Comparison of ENCODE assay signal across 8 mouse cellular contexts in genomic region chr14:52123918-52124317, GRCm38 (mm10). TPM values are rescaled to one million over a fixed set of nuclear protein-coding genes. Genes with fewer than 3 reads are reported as not detected.
DNase-seq lines count a peak whose midpoint lies in the region; TF ChIP-seq lines count a peak whose summit lies in the region.
"Had no signal": no experiment of that assay in that cellular context is flagged by ENCODE, and none has a peak within 500 bp of the region (broad histone marks: within the 10 kb centered on the region; RNA-seq: fewer than 3 reads in every experiment).

No protein-coding gene starts in this region.

- no peak for TF ChIP-seq POLR2A in CH12.LX (IDR thresholded peaks at IDR 0.05; ENCODE audit: low read depth, low read length)
- no peak for TF ChIP-seq POLR2A in spleen, adult 2 months (IDR thresholded peaks at IDR 0.05; ENCODE audit: low read depth, low read length)

- H3K9me3 ChIP-seq in CH12.LX (replicated peaks; ENCODE audit: low read length) = peaks cover 1% of the 10 kb centered on the region
- H3K9me3 ChIP-seq: limb, embryonic 15.5 days had no signal

- peaks cover 0 to 10% of the 10 kb centered on the region in 2 experiments; a peak in 1 of 4 replicates for H3K4me1 ChIP-seq in CH12.LX (ENCODE audit: control insufficient read depth in 1 of 2, insufficient read depth in 2 of 2)
- no peaks in the 10 kb centered on the region for H3K4me1 ChIP-seq in spleen, adult 2 months (ENCODE audit: control insufficient read depth, insufficient read depth, insufficient read length)
- H3K4me1 ChIP-seq: limb, embryonic 15.5 days had no signal

- WGBS in spleen, adult 2 months = 23% methylated on average over 4 of the region's 4 CpGs

- TF ChIP-seq RAD21 in CH12.LX (IDR thresholded peaks at IDR 0.05; ENCODE audit: low read depth, low read length) = peak; percentile 91

- dilution Hi-C loops in CH12.LX (cut with MboI; ENCODE audit: extremely low pct_ligation_motif_present, extremely low pct_unique_long_range_greater_than_20kb, low sequenced_read_pairs) = no loop called here

- peak; percentile 85 for DNase-seq in CH12.LX (ENCODE audit: extremely low read depth)
- DNase-seq in NIH3T3 (ENCODE audit: low read depth) = peak; percentile 87
- DNase-seq in cerebellum, postnatal 14 days = peak; percentile 81 to 86
- DNase-seq in gastrocnemius, postnatal 10 days = peak; percentile 72
- DNase-seq in layer of hippocampus, adult 8-10 months (ENCODE audit: low spot score in 2 of 2) = peak; percentile 34 to 74
- peak; percentile 63 for DNase-seq in lung, postnatal 25 days (ENCODE audit: low spot score)
- peak; percentile 61 to 70 for DNase-seq in spleen, adult 2 months (ENCODE audit: low read depth in 1 of 2, low spot score in 2 of 2)

- TF ChIP-seq EP300 in CH12.LX (IDR thresholded peaks at IDR 0.05; ENCODE audit: low read length) = no peak

- in situ Hi-C loops in CH12.LX (cut with MboI; ENCODE audit: low pct_ligation_motif_present, low pct_unique_long_range_greater_than_20kb, low sequenced_read_pairs) = loop anchor here (10.0 kb wide), 1 partner anchor 211 kb away; no protein-coding TSS in a partner anchor

- no peak overlapping the region for H3K9ac ChIP-seq in CH12.LX (ENCODE audit: insufficient read depth, low read depth)
- H3K9ac ChIP-seq: limb, embryonic 15.5 days had no signal

- no peaks in the 10 kb centered on the region for H3K27me3 ChIP-seq in CH12.LX (replicated peaks)
- no peaks in the 10 kb centered on the region for H3K27me3 ChIP-seq in spleen, adult 2 months (ENCODE audit: control insufficient read depth, insufficient read depth, low read length)
- H3K27me3 ChIP-seq: limb, embryonic 15.5 days had no signal

- no peaks in the 10 kb centered on the region; the same call in 1 of the 2 replicates for H3K79me2 ChIP-seq in CH12.LX (replicated peaks; ENCODE audit: control insufficient read depth, extremely low read depth, insufficient read depth, poor library complexity, severe bottlenecking)

- H3K4me3 ChIP-seq in CH12.LX (replicated peaks in 1 of 3; ENCODE audit: low read depth in 2 of 3, low read length in 2 of 3, poor library complexity in 1 of 3) = no peak overlapping the region
- H3K4me3 ChIP-seq in spleen, adult 2 months (ENCODE audit: extremely low read depth, insufficient read depth, insufficient read length) = no peak overlapping the region
- H3K4me3 ChIP-seq: limb, embryonic 15.5 days had no signal

- no peak overlapping the region for H3K4me2 ChIP-seq in CH12.LX (ENCODE audit: insufficient read depth, low read depth, poor library complexity, severe bottlenecking)
- H3K4me2 ChIP-seq: limb, embryonic 15.5 days had no signal

- no peak overlapping the region for H3K27ac ChIP-seq in CH12.LX (ENCODE audit: insufficient read depth, low read depth)
- no peak overlapping the region for H3K27ac ChIP-seq in spleen, adult 2 months (ENCODE audit: insufficient read depth, low read length)
- H3K27ac ChIP-seq: limb, embryonic 15.5 days had no signal

- peak; percentile 76 to 92 for TF ChIP-seq CTCF in CH12.LX (conservative IDR thresholded peaks at IDR 0.05 in 1 of 2, IDR thresholded peaks at IDR 0.05 in 1 of 2; ENCODE audit: low read depth in 2 of 2, low read length in 2 of 2)
- TF ChIP-seq CTCF in spleen, adult 2 months (IDR thresholded peaks at IDR 0.05; ENCODE audit: extremely low read depth, insufficient read depth, insufficient read length, insufficient replicate concordance) = peak; percentile 63; the same call in 1 of the 2 replicates

- H3K36me3 ChIP-seq in CH12.LX (replicated peaks in 1 of 2; ENCODE audit: control insufficient read depth in 1 of 2, insufficient read depth in 1 of 2, low read length in 1 of 2) = no peaks in the 10 kb centered on the region
- no peaks in the 10 kb centered on the region for H3K36me3 ChIP-seq in spleen, adult 2 months (ENCODE audit: control insufficient read depth, insufficient read depth, low read length)
- H3K36me3 ChIP-seq: limb, embryonic 15.5 days had no signal

TF ChIP-seq in CH12.LX, 34 proteins besides CTCF, POLR2A, EP300 and RAD21:
- TF ChIP-seq TCF12 (IDR thresholded peaks at IDR 0.05; ENCODE audit: low read depth, low read length) (no peak), MEF2A (IDR thresholded peaks at IDR 0.05; ENCODE audit: borderline replicate concordance, low read depth, low read length) (no peak), ZC3H11A (IDR thresholded peaks at IDR 0.05; ENCODE audit: low read depth, low read length) (peak; percentile 79), ZNF384 (IDR thresholded peaks at IDR 0.05; ENCODE audit: low read depth, low read length) (no peak), IRF4 (IDR thresholded peaks at IDR 0.05; ENCODE audit: low read depth, low read length) (peak; percentile 20; the same call in 1 of the 2 replicates), ETS1 (conservative IDR thresholded peaks at IDR 0.05; ENCODE audit: low read depth, low read length) (no peak), SMC3 (IDR thresholded peaks at IDR 0.05; ENCODE audit: low read depth, low read length) (peak; percentile 89)

RNA-seq across cellular contexts. Expression of gene Rpgrip1, which starts 13.4 kb away (rescaled TPM):
- 12.0 and 15.0 TPM in 2 replicates for total RNA-seq in CH12.LX (2012; rRNA removed)
- total RNA-seq in CH12.LX (2014; rRNA removed) = 6.7 and 7.3 TPM in 2 replicates
- 33.7 and 41.8 TPM in 2 replicates for polyA plus RNA-seq in CH12.LX (2012; ENCODE audit: insufficient read length, low read depth)
- total RNA-seq in gastrocnemius, postnatal 10 days (2021) = under 1 TPM; 0.12 to 0.56 TPM
- 1 to 10 TPM; 1.3 to 3.4 (median 1.7) TPM for total RNA-seq in layer of hippocampus, adult 8-10 months (2022)
- polyA plus RNA-seq in spleen, adult 2 months (2012; rRNA removed) = 12.8 and 14.7 TPM in 2 replicates

RNA-seq across cellular contexts. Expression of gene Hnrnpc, which starts 20.1 kb away (rescaled TPM):
- total RNA-seq in CH12.LX (2012; rRNA removed) = 274 and 325 TPM in 2 replicates
- 370 and 375 TPM in 2 replicates for total RNA-seq in CH12.LX (2014; rRNA removed)
- 813 and 876 TPM in 2 replicates for polyA plus RNA-seq in CH12.LX (2012; ENCODE audit: insufficient read length, low read depth)
- 100 to 1,000 TPM; 108 to 122 TPM for total RNA-seq in gastrocnemius, postnatal 10 days (2021)
- total RNA-seq in layer of hippocampus, adult 8-10 months (2022) = 100 to 1,000 TPM; 197 to 271 (median 244) TPM
- 47.8 and 57.3 TPM in 2 replicates for polyA plus RNA-seq in spleen, adult 2 months (2012; rRNA removed)
